Mouse (Mus musculus) ovary, adult 18-20 months (tissue): ENCODE measurements at regions not wholly inside any gene's neighbourhood (a gene's known extent, or its start where the extent isn't known, plus 50 kb on each side); places are given as distances from the start of the nearest gene placed in this dataset.

Source experiments
- DNase-seq: peaks from one replicate; pipeline ENCODE4 v3.0.0; 2022; ENCODE audit warnings: low spot score, mixed read lengths

DNA sequence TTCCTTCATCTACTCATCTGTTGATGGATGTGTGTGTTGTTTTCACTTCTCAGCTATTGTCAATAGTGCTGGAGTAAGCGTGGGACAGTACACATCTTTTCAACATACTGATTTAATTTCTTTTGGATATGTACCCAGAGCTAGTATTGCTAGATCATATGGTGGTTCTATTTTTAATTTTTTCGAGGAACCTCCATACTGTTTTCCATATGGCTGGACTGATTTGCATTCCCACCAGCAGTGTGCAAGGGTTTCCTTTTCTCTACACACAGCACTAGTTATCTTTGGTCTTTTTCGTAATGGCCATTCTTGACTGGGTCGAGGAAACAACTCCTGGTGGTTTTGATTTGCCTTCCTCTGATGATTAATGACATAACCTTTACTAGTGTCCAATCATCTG lies 943.0 kb downstream of the Gsdmc2 start:
- no peak for DNase-seq

DNA sequence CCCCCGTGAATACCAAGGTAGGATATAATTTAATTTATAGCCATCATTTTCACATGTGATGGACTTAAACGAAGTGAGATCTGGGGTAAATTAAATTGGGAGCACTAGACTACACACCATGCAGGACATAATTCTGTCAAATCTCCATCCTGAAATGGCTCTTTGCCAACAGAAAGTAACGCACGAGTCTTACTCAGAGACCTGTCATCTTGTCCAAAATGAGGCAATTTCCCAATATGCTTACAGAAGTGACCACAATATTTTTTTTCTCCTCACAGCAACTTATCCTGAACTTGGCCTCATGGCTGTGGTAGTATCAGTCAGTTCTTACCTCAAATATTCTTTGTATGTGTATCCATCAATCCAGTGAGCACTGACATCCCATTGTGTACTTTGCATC lies 955.2 kb downstream of the Gsdmc2 start:
- no peak for DNase-seq

DNA sequence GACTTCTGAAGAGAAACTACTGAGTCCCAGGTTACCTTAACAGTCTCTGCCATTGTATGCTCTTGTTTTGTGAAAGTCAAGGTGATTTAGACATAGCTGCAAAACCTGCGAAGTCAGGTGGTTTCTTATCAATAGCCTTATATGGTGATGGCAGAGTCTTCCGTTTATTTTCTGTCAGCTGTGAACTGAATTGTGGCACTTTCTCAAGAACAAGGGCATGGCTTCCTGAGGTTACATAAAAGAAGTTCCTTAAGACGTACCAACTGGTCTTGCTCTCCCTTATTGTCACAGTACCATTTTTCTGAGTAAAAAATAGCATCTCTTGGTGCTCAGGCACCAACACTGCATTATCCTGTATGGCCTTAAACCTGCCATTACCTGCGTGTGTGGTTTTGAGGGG lies 959.6 kb downstream of the Gsdmc2 start:
- no peak for DNase-seq

DNA sequence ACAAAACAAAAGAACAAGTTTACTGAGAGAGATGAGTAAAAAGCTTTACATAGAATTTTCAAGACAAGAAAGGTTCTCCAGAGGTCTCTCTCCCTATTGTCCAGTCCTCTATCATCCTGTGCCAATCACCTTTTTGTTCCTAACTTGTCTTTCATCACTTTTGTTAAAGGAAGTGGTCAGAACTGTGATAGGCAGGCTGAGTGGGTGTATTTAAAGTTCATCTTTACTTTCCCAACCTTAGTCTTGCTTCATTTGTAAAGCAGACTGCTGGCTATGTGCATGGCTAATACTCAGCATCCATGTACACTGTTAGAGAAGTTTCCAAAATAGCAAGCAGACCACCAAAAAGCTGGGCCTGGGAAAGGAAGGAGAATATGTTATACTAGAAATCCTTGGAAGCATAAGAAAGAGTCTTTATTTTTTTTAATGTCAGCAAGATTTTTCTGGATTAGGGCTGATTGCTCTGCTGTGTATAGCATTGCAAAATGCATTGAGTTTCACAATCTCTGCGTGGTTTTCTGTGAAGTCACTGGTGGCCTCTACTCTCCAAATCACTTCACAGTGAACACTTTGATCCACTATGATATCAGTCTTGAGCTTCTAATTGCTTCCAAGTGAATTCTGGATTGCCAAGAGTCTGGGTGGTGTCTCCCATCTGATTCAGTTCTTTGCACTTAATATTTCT lies 973.8 kb downstream of the Gsdmc2 start:
- DNase-seq = no peak

DNA sequence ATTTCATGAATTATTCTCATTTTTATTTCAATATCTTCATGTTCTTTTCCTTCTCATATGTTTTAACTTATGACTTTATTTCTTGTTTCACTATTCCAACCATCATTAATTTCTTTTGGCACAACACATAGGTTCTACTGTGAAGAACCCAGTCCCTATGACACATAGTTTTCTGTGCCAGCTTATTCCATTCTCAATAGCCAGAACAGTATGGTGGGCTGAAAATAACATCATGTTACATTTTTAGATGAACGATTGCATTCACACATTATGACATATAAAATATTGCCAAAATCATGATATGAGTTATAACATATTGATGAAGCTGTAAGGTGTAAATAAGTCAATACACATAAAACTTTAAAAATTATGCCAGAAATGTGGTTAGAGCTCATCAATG lies 982.4 kb downstream of the Gsdmc2 start:
- DNase-seq = no peak

DNA sequence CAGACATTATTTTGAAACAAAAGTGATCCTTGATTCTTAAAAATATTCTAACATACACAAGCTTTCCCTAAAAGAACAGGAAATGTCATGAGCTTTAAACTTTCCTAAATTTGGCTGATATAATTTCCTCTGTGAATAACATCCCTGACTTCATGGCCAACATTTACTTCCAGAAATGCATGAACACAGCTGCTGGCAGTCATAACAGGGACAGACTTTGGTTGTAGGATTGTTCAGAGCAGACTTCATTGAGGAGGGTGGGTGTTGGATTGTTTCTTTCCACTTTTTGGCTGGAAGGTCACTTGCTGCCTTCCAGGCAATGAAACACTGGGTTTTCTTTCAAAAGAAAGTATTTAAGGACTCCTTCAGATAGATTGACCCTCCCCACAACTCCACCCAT lies 983.6 kb downstream of the Gsdmc2 start:
- no peak for DNase-seq

DNA sequence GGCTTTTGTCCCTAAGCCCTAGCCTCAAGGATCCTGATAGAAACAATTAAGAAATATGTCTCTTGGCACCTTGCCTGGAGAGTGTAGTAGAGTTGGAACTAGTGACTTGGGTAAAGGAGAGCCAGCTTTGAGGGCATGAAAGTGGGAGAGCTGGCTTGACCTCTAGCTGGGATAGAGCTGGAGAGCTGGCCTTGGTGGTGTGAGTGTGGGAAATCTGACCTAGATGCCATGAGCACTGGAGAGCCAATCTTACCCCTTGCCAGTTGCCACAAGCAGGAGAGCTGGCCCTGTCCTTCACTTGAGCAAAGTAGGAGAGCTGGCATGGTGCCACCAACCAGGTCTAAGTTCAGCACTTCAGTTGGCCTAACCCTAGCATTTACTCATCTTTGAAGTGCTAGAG lies 995.7 kb downstream of the Gsdmc2 start:
- peak; percentile 8 for DNase-seq

DNA sequence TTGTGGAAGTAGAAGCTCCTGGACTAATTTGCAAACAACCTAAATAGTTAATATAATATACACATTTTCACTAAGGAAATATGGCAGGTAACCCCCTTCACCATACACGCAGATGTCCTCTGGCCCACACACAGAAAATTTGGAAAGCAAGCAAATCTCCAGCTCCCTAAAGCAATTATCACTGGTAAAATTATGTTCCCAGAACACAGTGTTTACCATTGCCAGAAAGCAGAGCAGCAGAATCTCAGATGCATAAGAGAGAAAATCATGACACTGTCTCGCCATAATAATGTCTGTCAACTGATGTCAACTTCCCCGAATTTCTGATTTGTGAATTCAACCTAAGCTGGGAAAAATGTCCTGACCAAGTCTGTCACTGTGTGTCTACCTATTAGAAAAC lies 999.1 kb downstream of the Gsdmc2 start:
- no peak for DNase-seq

DNA sequence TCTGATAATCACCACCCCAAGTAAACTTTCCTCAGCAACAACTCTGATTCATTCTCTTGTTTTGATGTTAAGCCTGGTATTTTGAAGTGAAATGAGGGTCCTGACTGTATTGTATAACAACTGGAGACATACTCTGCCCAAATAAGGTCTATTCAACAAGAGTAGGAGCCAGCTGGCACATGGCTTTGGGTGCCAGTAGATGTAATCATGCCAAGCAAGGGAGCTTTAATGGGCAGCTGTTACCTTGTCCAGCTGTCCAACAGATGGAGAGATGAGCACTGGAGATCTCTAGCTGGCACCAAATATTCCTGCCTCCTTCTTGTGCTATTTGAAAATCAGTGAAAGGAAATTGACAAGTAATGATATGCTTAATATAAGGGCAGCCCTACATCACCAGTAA lies 1019.4 kb downstream of the Gsdmc2 start:
- DNase-seq = no peak

DNA sequence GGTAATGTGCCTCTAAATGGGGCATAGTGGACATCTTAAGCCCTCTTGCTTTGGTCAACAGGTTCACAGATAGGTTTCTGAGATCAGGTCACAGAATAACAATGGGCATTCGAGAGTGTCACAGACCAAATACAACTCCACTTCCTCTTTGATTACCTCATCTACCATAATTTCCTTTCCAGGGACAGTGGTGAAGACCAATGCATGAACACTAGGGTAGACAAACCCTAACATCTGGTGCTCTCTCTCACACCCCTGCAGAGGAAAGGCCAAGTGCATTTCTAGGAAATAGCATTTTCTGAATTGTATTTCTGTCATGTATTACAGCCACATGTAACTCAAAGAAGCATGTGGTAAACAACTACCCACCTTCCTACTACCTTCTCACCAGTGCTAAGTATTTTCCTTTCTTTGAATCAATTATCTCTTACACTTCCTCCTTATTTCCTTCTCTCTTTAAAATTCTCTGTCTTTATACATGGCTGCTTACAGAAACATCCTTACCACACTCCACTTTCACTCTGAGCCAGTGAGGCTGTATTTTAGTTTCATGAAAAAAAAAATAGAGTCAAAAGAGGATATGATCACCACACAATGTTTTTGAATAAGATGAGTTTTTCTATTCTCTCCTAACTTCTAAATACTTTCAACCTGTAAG lies 1021.0 kb downstream of the Gsdmc2 start:
- DNase-seq = no peak

DNA sequence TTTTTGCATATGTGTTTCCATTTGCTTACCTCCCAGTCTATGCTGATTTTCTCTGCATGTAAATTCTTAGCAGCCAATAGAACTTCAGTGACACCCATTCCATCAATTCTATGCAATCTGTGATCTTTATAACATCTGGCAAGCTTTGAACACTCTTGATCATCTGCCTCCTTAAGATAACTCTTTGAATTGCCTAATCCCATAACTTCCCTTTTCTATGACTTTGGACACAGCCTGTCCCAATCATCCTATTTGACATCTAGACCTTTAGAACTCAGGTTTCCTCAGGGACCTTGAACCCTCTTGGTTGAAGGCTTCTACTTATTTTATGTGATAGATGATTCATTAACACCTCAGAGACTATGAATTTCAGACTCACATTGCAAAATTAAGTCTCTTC lies 1022.7 kb downstream of the Gsdmc2 start:
- DNase-seq = no peak

DNA sequence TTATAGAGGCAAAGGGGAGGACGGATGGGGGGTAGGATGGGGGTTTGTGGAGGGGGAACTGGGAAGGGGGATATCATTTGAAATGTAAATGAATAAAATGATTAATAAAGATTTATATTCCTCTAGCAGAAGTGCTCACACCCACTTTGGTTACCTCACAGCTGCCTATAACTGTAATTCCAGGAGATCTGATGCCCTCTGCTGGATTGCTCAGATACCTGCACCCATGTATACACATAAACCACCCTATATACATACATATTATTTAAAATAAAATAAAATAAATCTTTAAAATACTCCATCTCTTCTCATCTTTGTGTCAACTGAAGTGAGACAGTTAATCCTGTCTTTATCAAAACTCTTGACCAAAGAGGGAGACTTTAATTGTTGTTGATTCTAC lies 1031.9 kb downstream of the Gsdmc2 start:
- no peak for DNase-seq

DNA sequence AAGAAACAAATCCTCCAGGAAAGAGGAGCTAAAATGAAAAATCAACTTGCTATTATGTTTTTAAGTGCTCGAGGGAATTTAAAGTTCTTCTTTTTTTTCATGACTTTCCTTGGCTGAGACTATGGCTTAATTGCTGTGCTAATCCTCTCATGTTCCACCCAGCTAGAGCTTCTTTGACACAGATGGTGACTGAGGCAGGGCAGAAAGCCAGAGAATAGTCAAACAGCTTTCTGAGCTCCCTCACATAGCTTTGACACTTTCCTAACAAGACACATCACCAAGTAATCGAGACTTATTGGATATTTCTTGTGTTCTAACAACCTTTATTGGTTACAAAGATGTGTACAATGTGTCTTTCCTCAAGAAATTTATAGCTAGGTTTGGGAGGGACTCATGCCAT lies 1033.0 kb downstream of the Gsdmc2 start:
- DNase-seq = no peak

DNA sequence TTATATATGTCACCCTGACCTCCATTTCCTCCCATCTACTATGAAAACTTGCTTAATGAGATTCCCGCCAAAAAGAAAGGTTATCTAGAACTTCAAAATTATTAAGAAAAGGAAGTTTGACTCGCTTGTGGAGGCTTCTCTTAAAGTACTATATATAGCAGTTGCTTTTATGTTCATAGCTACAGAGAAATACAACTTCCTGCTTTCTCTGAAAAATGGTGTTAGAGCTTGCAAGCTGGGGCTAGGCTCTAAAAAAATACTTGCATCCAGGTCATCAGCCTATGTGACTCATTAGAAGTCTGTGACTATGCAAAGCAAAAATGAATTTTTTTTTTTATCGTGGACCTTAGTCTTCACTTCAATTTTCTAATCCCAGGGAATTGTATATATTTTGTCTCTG lies 1035.7 kb downstream of the Gsdmc2 start:
- DNase-seq = no peak

DNA sequence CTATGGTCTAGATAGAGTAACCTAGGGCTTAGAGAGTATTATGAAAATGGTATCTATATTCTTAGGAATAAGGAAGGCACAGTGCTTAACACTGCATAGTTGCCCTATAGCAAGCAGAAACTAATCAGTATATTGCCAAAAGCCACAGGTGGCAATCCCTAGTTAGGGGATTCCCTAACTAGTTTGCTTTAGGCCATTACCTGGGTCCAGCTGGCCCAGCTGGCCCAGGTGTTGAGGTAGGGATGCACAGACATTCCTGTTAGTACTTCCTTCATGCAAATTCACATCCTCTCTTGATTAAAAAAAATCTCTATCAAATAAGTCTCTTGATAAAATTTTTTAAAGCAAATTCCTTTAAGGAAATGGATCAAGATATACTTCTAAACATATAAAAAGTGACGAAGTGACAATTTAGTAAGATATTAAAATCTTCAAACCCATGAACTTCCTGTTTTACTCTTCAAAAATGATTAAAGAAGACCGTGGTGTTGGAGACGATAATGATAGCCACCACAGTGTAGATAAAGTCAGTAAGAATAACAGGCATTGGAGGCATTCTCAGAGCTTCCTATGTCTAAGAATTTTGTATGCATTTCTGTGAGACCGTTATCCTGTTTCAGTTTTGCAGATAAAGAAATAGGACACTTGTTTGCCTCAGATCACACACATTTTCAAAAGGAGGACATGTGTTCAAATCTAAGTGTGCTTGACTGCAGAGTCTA lies 1036.7 kb downstream of the Gsdmc2 start:
- DNase-seq = no peak

DNA sequence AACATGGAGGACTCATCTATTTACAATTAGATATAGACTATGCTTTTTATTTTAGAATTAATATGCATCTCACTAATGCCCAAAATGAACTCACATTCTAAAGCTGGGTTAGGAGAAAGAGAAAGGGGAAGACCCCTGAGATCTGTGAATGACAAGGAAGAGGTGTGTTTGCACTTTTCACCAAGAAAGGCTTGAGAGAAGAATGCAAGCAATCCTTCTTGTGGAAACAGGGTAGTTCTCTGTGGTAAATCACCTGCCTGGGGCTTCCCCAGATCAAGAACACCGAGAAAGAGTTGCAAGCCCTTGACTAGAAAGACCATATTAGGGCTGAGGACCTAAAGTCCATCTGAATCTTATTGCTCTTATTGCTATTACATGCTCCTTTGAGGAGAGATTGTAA lies 1037.6 kb downstream of the Gsdmc2 start:
- no peak for DNase-seq

DNA sequence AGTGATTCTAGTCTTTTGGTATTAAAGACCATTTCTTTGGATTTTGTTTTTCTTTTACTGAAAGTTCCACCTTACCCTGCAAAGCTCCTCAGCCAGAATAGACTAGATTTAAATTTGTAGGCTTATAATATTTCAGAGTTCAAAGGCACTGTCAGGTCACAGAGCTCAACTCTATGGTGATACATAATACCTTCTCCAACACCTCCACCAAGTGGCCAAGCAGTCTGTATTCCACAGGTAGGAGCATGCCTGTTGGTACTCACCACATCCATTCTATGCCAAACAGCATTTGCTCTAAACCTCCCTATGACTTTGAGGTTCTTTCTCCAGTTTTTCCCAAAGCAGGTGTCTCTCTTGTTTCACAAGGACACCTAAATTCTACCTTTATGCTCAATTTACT lies 1042.2 kb downstream of the Gsdmc2 start:
- DNase-seq = no peak

DNA sequence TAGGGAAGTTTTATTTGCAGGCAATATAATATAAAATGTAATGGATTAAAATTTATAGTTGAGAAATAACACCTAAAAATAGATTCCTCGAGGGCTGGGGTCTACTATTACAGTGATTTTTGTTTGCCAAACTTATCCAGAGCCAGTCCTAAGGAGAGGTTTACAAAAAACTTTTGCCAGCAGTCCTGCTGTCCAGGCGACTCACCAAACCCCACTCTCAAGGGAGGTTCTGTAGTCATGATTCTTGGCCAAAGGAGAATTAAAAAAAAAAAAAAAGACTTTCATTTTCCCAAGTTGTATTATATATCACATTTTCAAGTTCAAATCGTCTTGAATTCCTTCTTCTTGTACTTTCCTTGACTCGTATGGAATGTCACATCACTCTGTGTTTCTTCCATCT lies 1046.2 kb downstream of the Gsdmc2 start:
- no peak for DNase-seq

DNA sequence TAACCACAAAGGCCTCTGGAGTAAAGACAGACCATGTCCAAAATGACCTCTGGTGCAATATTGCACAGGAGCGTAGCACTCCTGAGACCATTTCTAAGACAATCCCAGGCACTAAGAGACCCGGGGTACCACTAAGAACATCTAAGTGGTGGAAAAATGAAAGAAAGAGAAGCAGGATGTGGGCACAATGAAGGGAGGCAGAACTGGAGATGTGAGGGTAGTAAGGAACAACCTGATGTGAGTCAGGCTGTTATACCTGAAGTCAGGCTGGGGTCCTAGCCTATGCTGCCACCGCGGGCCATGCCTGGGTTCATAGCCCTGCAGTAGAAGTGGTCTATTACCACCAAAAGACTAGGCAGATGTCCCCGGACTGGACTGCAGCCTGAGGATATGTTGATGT lies 1051.4 kb downstream of the Gsdmc2 start:
- no peak for DNase-seq

DNA sequence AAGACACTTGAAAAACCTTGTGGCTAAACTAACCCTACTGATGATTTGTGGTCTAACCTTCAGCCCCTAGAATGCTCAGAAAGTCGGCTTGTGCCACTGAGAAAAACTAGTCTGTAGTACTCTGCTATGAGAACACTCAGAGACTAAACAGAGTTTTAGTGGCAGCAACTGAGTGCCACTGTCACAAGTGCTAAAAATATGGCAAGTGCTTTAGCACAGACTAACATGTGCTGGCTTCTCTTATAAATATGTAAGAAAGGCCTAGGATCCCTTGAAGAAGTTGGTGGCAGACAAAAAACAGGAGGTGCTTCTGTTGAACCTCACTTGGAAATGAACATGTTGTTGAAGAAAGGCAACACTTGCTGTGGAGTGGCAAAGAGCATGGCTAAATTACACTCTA lies 1052.9 kb downstream of the Gsdmc2 start:
- no peak for DNase-seq

DNA sequence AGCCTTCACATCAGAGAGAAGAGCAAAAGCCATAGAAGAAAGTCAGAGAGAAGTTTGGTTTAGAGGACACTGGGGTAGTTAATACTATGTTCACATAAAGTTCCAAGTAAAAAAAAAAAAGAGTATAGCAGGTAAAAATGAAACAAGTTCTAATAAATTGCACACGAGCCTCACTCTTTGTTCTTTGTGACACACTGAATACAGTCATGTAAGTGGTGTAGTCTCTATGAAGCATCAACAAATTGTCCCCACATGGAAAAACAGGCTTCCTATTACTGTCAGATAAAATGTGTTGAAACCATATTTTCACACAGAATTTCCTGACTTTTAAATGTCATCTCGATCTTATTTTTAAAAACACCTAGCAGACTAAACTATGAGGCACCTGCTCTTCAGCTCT lies 1057.2 kb downstream of the Gsdmc2 start:
- DNase-seq = no peak

DNA sequence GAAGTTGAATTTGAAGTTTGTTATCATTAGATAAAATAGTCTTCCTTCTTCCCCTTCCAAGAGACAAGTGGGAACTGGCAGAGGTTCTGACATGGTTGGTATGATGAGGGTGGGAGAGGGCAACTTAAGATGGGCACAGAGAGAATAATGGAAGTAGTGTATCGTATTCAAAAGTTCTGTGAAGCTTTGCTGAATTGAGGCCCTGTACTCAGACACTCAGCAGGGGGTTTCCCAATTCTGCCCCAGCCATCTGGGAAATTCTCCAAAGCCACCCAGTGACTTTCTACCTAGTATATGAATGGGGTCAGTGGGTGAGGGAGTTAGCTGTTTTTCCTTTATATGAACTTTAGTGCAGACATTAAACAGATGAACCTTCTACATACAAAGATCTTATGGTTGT lies 1058.7 kb downstream of the Gsdmc2 start:
- no peak for DNase-seq

DNA sequence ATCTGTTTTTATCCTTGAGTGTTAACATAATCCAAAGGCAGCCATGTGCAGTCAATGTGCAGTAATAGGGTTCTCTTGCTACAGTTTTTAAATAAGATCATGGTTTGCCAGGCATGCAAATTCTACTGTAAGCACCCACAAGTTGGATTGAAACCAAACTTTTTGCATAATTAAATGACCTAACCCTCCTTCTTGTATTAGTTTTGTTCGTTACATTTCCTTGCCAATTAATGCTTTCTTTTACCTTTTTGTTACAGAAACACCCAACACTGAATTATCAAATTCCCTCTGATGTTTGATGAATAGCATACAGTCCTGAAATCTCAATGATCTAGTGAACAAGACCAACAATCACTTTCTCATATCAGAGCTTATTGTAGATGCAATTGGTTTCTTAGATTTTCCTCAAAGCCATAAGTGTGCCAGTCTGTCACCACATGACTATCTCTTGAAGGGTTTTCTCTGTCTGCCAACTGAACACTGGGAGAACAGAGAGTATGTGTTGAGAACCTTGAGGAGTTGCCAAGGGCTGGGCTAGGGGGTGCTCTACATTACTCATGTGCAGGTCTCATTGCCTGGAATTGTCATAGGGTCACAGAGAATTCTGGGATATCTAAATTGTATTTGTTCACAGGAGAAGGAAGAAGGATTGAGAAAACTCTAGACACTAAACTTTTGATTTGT lies 1060.4 kb downstream of the Gsdmc2 start:
- DNase-seq = no peak
